Mouse (Mus musculus) spleen, adult 2 months (tissue): ENCODE measurements around the gene Rec8.

Experiments used
- CTCF ChIP-seq: fragments of 200-500 bp; IDR thresholded peaks from 2 replicates; pipeline ENCODE4 v1.5.1; 2011; ENCODE audit warnings: mild to moderate bottlenecking, inconsistent platforms; ENCODE audit not compliant: insufficient read depth, insufficient read length, insufficient replicate concordance; ENCODE audit errors: extremely low read depth
- POLR2A ChIP-seq: fragments of 200-500 bp; IDR thresholded peaks from 2 replicates; pipeline ENCODE4 v1.6.1; 2011; ENCODE audit warnings: low read depth, low read length, inconsistent platforms

- TF ChIP-seq CTCF (no peak), POLR2A (peak; percentile 22)
These were observed 27.0 kb upstream of the Rec8 start, which contains the start of gene Psme2 for GRCm38 (mm10) chr14:55590748-55591330.
